Mouse (Mus musculus) A20 (cell line): ENCODE measurements at regions not wholly inside any gene's neighbourhood (a gene's known extent, or its start where the extent isn't known, plus 50 kb on each side); places are given as distances from the start of the nearest gene placed in this dataset.

Experiments
- DNase-seq: peaks from one replicate; pipeline ENCODE4 v3.0.0-alpha.2; 2011; ENCODE audit warnings: low read depth, low spot score

DNA sequence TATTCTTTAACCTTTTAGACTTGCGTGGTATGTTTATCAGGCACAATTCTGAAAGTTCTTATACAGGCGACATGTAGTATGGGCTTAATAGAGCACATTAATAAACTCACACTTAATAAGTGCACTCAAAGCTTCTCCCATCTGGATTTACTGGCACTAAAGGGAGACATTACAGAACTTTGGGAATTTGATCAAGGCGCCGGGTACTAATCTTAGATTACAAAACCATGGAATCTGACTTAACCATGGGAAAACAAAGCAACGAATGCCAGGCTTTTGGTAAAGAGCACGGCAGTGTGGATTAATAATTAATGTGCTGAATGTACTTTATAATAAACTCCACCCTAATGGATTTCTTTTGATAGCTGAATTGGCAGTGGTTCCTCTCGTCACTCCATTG is 196.5 kb upstream of the Pkn2 start:
- no peak for DNase-seq

DNA sequence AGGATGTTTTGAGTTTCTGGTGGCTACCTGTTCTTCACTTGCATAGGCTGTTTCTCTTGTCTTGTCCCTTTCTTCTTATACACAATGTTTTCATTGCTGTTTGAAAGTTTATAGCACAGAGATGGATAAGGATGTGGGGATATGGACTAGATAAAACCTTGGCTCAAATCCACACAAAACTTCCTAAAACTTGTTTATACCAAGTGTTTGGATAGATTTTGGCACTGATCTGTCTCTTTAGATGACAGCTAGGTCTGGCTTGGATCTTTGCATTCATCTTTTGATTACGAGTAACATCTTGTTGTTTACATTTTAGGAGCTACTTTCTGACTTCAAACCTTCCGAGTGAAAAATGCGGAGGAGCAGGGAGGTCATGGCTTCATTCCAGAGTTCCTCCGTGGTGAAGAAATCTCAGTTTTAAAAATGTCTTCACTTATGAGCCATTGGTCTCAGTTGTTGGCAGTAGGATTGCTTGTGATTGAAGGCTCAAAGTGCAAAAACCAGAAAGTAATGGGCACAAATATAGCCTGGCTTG is 190.1 kb upstream of the Pkn2 start:
- DNase-seq = no peak

DNA sequence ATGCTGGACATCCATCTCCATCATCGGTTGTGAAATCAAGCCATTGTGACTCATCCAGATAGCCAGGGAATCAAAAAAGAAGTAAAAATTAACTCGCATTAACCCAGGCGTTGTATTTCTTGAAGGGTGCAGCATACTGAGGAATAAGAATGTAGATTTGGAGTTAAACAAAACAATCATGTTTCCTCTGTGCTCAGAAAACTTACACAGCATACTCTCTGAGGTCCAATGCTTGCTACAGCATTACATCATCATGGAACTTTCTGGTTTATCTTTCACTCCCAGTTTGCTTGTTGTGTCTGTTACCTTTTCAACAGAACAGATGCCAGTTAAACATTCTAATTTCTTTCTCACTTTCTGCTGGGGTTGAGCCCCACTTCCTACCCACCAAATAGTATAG is 173.1 kb upstream of the Pkn2 start:
- DNase-seq = no peak

DNA sequence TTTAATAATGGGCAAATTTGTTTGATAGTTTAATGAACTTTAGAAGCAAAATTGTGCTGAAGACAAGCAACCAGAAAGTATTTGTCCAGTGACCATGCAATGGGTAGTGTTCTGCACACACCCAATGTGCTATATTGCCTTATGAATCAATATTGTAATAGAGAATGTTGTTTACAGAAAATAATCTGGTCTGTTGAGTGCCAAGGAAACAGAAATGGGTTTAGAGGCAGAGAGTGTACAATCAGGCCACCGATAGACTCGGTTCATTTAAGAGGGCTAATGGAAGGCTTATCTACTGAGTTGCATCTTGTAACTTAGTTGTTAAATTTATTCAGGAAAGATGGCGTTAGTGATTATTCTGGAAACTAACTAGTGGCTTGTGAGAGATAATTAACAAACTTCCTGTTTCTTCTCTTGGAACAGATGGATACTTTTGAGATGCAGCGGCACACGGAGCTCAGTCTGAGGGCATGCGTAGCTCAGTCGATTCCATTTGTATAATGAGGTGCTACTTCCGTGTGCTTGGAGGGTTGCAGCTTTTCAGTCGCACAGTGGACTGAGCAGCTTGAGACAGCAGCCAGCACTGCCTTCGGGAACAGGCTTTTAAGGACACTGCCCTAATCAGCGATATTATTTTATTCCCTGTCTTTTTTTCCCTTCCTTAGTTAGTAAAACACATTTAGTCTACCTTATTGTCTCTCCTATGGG is 171.6 kb upstream of the Pkn2 start:
- no peak for DNase-seq

DNA sequence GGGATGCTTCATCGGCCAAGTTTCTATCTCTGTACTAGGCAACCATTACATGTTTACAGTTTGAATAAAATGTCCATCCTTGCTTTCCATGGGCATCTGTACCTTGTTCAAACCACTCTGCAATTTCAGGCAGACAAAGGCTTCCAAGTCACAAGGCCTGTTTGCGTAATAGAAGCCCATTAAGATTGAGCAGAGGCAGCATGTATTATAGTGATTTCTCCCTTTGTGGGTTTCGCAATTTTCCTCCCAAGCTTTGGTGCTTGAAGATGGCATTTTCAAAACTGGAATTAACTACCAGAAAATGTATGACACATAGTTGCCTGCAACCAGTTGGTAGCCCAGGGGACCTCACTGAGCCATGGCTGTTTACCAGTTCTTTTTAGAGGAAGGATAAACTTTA is 158.9 kb upstream of the Pkn2 start:
- DNase-seq = no peak

DNA sequence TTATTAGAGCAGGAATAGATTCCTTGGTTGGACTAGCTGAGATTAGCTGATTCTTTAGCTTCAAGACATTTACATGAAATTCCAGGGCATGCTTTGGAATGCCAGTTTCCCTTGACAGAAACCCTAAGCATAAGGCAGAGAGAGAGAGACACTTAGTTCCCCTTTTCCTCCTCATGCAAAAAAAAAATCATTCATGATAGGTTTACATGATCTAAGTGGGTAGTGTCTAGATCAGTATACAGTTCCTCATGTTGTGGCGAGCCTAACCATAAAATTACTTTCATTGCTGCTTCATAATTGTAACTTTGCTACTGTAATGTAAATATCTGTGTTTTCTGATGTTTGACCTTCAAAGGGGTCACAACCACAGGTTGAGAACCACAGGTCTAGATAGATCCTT is 154.3 kb upstream of the Pkn2 start:
- DNase-seq = no peak

DNA sequence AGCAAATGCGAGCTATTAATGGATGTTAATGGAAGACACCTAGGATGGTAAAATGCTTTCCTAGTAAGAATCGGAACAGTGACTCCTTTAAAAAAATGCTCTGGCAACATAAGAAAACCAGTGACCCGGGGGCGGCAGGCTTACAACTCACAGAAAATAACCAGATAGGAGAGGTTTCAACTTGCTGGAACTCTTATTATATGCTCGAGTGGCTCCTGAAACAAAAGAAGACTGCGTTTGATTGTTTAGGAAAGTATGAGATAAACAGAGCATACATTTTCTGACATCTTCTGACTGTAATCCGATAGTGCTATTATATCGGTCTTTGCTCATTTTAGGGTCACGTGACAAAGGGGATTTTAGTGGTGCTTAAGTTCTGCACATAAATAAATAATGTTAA is 152.8 kb upstream of the Pkn2 start:
- no peak for DNase-seq

DNA sequence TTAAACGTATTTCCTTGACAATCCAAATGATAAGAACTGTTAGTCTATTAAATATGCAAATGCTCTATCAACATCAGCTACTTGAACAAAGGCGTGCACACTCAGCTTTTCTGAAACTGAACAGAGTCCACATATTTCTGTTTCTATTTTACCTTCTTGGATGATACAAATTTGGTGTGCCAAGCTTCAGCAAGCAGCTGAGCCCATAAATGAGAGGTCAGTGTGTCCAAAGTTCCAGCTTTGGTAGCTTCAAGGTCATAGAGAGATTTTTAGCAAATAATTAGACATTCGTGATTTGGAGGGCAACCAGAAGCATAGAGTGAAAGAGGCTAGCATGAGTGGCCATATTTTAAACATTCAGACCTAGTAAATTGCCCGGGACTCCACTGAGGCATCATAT is 140.7 kb upstream of the Pkn2 start:
- no peak for DNase-seq

DNA sequence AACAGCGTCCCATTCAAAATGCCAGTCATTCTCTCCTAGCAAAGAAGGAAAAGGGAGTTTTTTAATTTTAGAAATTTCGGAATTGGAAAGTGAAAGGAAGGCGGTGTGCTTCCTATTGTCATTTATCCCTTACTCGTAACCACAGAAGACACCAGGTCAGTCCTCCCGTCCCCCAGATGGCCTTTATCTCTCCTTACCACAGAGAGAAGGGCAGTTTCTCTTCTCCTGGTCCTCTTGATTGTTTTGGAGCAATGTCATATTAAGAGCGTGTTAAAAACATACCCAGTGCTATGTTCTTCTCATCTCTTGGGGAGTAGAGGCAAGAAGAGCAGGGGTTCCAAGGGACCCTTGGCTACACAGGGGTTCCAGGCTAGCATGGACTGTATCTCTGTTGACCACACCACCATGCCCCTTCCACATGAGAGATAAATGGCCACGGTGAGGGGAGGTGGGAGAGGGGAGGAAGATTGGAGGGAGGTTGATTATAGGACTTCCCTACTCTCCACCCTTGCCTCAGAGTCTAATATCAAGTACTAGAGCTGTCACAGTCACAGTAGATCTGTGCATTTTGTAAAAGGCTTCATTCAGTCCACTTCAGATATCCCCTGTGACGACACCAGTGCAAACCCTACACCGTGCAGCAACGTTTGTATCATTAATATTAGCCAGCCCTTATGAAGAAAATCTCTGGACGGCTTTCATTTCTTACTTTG is 139.5 kb upstream of the Pkn2 start:
- no peak for DNase-seq

DNA sequence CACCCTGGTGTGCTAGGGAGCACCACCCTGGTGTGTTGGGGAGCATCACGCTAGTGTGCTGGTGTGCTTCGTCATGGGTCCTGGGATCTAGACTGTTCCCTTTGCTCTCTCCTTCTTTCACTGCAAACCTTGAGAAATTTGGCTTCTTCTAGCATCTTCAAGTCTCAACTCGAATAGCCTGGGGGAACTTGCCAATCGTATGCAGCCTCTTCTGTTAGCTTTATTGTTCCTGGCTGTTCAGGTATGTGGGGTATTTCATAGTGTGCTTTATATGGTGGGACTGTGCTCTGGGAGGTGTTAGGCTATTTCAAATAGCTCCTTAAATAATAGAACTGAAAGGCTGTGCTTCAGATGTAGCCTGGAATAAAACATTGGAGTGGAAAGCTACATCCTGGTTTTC is 135.7 kb upstream of the Pkn2 start:
- DNase-seq = no peak

DNA sequence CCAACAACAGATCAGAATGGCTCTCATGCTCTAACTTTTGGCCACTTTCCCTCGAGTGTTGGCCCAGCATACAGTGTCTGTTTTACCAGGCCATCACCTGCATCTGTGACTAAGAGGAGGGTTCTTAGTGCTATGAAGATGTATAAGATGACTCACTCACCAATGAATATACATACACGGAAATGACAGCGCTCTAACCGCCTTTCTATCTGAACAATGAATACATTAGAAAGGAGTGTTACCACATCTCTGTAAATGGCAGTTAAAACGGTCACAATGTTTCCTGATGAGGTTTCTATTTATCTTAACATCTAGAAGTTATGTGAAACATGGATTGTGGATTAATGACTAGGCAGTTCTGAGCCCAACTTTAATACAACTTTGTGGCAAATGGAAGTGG is 135.0 kb upstream of the Pkn2 start:
- DNase-seq = no peak

DNA sequence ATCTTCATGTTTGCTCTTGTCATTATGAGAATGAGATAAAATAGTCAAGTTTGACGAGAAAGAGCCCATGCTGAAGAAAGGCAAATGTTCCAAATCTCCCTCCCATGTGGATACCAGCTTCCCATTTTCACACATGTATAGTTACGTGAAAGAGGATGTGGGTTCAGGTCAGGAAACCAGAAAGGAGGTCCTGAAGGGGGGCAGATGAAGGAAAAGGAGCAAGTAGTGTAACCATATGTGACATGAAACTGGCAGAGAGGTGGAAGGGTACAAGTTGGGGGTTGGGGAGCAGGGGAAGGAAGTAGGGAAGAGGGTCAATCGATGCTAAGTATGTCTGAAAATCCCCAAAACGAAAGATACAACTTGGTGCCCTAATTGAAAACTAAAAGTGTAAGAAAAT is 132.6 kb upstream of the Pkn2 start:
- DNase-seq = no peak

DNA sequence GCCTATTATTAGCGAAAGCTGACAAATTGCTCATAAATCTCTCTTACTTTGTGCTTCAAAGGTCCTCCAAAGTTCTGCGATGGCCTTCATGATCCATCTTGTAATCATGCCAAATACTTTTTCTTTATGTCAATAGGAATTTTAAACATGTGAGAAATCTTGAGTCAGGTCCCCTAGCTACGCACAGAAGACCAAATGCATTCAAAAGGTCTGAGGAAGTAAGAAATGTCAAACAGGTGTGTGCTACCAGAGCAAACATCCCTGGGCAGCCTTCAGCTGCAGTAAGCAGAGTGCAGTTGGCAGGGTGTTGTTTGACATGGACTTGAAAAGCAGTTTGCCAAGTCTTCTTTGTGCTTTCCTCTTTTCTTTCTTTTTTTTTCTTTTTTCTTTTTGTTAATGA is 125.2 kb upstream of the Pkn2 start:
- no peak for DNase-seq

DNA sequence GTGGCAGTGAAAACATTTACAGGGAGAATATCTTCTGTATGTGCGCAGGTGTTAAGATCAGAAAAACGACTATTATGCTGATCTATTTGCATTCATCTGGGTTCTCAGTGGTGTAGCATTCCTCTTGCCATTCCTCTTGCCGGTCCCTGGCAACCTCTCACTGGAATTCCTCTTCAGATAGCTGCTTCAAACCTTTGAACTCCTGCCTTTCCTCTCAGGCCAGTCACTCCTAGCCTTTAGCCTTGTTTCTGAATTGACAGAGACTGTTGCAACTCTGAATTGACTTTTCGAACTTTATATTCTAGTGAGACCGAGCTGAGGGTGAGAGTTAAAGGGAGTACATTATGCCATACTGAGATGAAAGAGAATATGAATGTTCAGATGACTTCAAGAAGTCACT is 120.1 kb upstream of the Pkn2 start:
- DNase-seq = no peak

DNA sequence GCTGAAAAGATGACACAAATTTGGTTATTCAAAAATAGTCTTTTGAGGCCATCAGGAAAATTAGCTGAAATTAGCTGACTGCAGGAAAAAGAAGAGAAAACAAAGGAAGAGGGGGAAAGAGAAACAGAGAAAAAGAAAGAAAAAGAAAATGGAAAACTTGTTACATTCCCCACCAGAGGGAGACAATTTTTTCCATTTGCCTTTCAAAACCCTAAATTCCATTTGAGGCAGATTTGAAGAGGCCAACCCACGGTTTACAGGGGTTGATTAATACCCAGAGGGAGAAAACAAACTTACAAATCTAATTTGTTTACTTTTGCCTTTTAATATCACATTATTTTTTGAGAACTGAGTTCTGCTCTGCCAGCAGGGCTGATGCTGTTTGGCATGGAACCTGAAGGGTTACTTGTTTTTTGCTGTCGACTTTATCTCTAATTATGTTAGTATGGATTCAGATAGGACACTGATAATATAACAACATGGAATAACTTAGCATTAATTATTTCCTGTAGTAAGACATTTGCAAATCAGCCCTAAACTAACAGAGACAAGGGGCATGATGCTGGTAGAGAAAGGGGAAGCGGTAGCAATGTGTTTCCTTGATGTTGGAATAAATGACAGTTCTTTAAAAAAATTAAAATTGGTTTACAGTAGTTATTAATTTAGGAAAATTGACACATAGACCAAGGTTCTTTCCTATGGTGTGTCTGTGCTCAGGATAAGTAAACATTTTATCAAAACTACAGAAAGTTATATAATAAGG is 114.4 kb upstream of the Pkn2 start:
- DNase-seq = no peak

DNA sequence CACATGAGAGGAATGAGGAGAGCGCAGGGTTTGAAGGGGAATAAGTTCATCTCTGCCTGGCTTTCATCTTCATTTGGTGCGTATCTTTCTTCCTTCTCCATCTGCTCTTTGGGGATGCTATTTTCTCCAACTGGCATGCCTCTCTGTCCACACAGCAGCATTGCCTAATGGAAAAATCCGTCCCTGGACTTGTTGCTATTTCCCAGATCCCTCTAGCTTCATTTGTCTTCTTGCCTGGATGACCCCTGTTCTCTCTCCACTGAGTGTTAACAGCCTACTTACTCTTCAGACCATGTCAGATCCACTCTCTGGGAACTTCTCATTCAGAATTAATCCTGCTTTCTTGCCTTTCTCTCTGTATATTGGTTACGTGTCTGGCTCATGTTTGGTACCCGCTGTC is 102.7 kb upstream of the Pkn2 start:
- no peak for DNase-seq

DNA sequence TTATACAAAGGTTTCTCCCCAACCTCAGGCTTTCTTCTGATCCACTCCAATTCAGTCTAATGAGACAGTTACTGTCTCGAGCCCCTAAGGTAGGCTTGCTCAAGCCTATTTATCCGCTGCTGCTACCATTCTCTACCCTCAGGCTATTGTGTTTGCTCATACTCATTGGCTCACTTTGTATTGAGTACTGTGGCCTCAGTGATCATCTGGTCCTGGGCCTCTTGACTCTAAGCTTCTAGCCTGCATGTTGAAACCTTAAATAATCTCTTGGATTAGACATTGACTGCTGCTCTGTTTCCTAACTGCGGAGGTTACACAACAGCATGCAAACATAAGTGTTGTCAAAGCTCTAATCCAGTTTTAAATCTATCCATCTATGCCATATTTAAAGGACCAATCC is 99.4 kb upstream of the Pkn2 start:
- no peak for DNase-seq

DNA sequence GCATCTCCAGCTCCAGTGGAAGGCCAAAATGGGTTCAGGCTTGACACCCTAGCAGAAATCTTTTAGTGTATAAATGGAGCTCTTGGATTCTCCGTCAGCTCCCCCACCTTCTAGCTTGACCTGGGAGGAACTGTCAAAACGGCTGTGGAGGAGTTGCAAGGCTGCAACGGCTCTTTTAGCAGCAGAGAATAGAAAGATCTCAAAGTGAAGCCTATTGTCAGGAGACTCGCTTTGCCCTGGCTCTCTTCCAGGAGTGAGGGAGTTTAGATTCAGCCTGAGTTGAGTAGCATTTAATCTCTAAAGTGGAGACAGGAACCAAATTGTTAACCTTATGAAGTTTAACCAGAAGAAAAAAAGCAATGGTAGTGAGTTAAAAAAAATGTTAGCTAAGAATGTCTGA is 97.4 kb upstream of the Pkn2 start:
- no peak for DNase-seq

DNA sequence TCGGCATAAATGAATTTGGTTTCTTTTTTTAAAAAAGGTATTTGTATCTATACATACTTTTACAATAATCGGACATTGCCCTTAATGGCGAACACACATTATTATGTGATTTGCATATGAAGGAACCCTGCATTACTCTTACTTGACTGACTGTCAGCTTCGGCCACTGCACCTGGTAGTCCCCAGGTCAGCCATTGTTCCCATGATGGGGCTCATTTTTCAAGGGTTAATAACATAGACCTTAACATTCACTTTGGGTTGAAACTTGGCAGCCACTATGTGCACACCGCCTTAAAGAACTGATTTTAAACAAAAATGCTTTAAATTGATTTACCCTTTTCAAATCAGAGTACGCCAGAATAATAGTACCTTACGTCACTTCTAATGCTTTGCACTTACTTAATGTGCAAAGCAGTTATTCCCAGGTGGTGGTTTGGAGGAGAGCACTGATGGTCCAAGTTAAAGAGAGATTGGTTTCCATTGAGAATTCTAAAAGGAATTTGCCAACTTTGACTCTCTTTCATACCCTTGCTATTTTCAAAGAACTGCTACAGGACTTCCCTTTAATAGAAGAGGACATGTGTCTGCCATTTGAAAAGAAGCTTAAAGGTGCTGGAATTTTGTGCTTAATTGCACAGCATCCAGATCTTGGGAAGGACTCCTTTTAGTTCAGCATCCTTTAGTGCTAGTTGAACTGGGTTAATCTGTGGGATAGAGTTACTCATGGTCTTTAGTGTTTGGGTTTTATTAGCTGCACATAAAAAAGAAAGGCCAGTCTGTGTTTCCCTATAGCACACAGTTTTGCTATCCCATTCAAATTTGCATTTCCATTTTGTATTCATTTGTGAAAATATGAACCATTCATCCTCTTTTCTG is 95.0 kb upstream of the Pkn2 start:
- DNase-seq = no peak

DNA sequence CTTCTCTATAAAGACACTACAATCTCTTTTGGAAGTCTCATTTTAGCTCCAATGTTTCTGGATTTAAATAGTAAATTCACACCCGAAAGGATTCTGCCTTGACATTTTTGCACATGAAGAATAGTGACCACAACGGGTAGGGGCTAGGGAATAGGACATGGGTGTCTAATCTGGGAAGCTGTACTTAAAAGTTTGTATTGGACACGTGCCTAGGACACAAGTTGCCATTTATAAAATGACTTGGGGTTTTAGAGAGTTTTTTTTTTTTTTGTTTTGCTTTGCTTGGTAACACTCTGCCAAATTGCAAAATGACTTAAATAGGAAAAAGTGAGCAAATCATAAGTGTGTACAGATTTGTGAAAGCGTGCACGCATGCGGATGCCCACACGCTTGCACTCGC is 93.8 kb upstream of the Pkn2 start:
- DNase-seq = no peak

DNA sequence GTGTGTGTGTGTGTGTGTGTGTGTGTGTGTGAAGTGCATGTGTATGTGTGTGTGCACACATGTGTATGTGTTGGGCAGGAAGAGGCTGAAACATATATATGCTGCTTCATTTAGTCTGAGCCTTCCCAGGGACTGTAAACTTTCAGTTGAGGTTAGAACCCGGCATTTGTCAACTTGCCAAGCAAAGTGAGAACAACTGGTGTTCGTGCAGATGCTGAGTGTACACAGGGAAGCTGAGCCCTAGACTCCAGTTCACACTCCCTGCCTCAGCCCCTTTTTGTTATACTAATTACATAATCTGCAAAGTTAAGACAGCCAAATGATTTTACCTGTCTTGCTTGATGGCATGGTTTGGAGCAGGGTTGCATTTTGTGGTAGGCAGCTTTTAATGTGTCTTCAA is 87.7 kb upstream of the Pkn2 start:
- DNase-seq = no peak

DNA sequence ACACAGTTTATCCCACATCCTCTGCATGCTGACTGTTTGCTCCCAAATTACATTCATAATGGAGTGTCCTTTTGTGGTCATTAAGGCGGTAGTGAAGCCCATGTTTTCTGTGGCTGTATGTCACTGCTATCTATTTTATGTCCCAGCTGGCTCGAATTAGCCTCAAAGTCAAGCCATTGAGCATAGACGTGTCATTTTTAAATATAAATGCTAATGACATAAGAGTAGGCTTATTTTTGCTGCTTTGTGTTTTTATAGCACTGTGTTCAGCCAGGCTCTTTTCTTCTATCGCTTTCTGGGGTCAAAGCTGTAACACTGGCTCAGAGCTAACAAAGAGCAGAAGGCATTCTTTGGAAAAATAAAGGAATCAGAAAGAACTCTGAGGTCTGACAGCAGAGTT is 83.8 kb upstream of the Pkn2 start:
- no peak for DNase-seq
